Mouse (Mus musculus) liver, adult 2 months (tissue): ENCODE results near the gene R3hcc1l.

Experiments
- CTCF ChIP-seq: fragments of 200-500 bp; IDR thresholded peaks from 2 replicates; pipeline ENCODE4 v1.5.1; 2011; ENCODE audit warnings: low read depth, low read length, control low read depth
- POLR2A ChIP-seq: fragments of 200-500 bp; IDR thresholded peaks from 2 replicates; pipeline ENCODE4 v1.6.1; 2011; ENCODE audit warnings: low read length, control low read depth; ENCODE audit not compliant: insufficient read depth; ENCODE audit errors: extremely low read depth

DNA sequence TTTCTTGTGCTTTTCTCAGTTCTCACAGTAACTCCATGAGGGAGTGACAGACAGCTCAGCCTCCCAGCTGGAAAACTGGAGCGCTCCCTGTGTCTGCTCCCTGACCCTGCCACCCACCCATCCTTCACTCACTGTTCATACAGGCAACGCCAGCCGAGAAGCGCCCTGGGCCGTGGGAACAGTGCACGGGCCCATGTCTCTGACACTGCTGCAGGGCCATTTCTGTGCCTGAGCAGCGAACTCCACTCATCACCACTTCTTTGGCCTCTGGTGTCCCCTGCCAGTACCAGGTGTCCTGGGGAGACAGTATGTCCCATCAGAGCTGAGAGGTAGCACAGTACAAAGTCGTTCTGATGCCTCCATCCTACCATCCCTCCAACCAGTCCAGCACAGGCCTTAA is 83.5 kb downstream of the R3hcc1l start:
- TF ChIP-seq POLR2A (no peak), CTCF (no peak)
